Mouse (Mus musculus) layer of hippocampus, adult 2 months (tissue): Measurements from ENCODE around the gene Zc4h2. TPM values are rescaled to one million over a fixed set of nuclear protein-coding genes. Genes with fewer than 3 reads are reported as not detected.

Experiments used
- DNase-seq, 2 experiments: peaks; one replicate each; pipeline ENCODE4 v3.0.0; 2022; ENCODE audit warnings: low spot score in 2 of 2
- H3K27ac ChIP-seq: fragments of 200-600 bp; 2 replicates; pipeline ENCODE4 v1.8.1; 2022
- H3K4me3 ChIP-seq: fragments of 200-600 bp; 2 replicates; pipeline ENCODE4 v1.8.1; 2022; ENCODE audit warnings: mild to moderate bottlenecking
- CTCF ChIP-seq: fragments of 200-600 bp; conservative IDR thresholded peaks from 2 replicates; pipeline ENCODE4 v1.8.1; 2022; ENCODE audit warnings: antibody characterized with exemption, mild to moderate bottlenecking, moderate library complexity
- long read RNA-seq, 2 experiments: library from polyadenylated mRNA; stranded (forward); transcript quantifications; one replicate each; pipeline ENCODE4 v2.0.0; 2021; ENCODE audit warnings: borderline mapping rate in 2 of 2
- total RNA-seq, 2 experiments: library from RNA; stranded (reverse); gene quantifications; 2 replicates each; pipeline ENCODE4 v1.2.3; 2021

The Zc4h2 gene
- total RNA-seq: 10 to 100 TPM; 18.9 to 22.2 TPM
- long read RNA-seq, experiment 1, transcript Zc4h2-201 (5 exons, 2,219 nt): major isoform, 10 of 10 reads
- long read RNA-seq, experiment 1, partial matches to known transcripts: 0 of 10 reads
- long read RNA-seq, experiment 1, other reads (novel, unspliced or antisense): 0 of 10 reads
- long read RNA-seq, experiment 2, transcript Zc4h2-201 (5 exons, 2,219 nt): major isoform, 14 of 16 reads
- long read RNA-seq, experiment 2, partial matches to known transcripts: 1 of 16 reads
- long read RNA-seq, experiment 2, other reads (novel, unspliced or antisense): 1 of 16 reads

GRCm38 (mm10) chrX:95657804-95658599, at the start of gene Zc4h2:
Gene Zc4h2 (minus strand): TSS chrX:95658509.
- Histone ChIP-seq H3K4me3 (peak within 1 kb of the TSS; percentile 68), H3K27ac (peak within 1 kb of the TSS; percentile 92)
- DNase-seq: peak; percentile 70 to 86
- TF ChIP-seq CTCF: no peak

DNA sequence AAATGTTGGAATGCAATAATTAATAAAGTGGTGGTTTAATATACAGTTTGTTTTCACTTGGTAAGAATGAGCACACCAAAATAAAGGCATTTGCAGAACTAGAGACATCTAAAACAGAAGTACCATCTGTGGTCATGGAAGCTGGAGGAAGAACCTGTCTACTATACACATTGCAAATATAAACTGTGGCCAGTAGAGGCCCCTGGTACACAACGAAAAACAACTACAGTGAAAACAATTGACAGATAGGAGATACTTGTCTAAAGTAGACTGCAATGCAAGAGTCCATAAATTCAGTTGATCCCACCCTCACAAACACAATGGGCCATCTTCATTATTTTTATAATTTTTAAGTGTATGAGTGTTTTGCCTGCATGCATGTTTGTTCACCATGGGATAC, 28.8 kb upstream of the Zc4h2 start:
- H3K4me3 ChIP-seq: no peak overlapping the region
- peak in 1 of 2 experiments; percentile 29 for DNase-seq
- TF ChIP-seq CTCF: peak; percentile 76
- H3K27ac ChIP-seq: no peak overlapping the region

- no peak overlapping the region for H3K4me3 ChIP-seq
Observed at GRCm38 (mm10) chrX:95682206-95682605, 23.9 kb upstream of the Zc4h2 start.

DNA sequence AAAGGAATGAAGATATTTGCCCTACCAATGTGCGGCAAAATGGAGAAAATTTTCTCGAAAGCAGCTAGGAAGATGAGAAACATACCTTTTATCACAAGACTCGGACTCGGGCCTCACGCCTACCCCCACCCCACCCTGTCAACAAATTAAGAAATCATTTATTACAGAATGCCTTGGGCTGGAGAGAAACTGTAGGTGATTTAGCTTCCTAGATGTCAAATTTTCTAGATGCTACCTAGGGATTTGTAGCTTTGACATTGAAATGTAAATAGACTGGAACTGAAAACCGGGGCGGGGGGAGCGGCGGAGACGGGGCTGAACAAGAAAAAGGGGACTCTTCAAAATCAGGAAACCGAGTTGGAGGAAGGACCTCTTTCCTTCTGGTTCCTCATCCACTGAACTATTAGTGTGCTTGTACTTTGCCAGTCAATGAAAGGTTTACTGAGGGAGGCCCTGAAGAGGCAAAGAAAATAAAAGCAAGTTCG, 333 bp upstream of the Zc4h2 start:
- DNase-seq: peak; percentile 2 to 9
- TF ChIP-seq CTCF: no peak
- peak overlapping the region; percentile 68 for H3K4me3 ChIP-seq
- H3K27ac ChIP-seq: peak overlapping the region; percentile 92

More at GRCm38 (mm10) chrX:95682206-95682605, 23.9 kb upstream of the Zc4h2 start:
- no peak; the same call in 1 of the 2 replicates for TF ChIP-seq CTCF
- H3K27ac ChIP-seq: no peak overlapping the region
- DNase-seq: no peak

DNA sequence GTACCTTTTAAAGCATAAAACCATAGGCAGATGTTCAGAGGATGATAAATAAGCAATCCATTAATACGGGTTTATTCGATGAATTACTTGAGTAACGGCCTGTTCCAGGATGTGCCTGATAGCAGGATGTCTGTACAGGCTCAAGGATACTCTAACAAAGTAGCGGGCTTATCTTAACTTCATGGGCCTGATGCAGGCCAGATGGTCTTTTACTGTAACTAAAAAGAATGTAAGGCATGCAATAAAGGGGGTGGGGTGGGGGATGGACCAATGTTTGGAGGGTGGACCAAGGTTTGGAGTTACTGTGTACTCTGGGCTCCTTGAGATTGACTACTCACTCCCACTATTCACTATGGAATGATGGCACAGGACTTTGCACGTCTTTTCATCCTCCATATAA, 57.7 kb downstream of the Zc4h2 start:
- TF ChIP-seq CTCF: no peak
- Histone ChIP-seq H3K4me3 (no peak overlapping the region), H3K27ac (no peak overlapping the region)
- DNase-seq: no peak

Other genes starting within 250 kb of the Zc4h2 start
- 1 to 10 TPM; 5.2 to 5.5 TPM for gene Amer1, start 213.6 kb downstream of the Zc4h2 start, total RNA-seq
- not detected for gene Asb12, start 100.5 kb downstream of the Zc4h2 start, total RNA-seq
- not detected for gene Pfn5, start 100.4 kb downstream of the Zc4h2 start, total RNA-seq
- gene Zc3h12b, start 53.2 kb upstream of the Zc4h2 start, total RNA-seq: 10 to 100 TPM; 39.1 to 41.4 TPM